Comparison of ENCODE assay signal across 41 mouse cellular contexts in genomic region chr4:143611927-143612326, GRCm38 (mm10). TPM values are rescaled to one million over a fixed set of nuclear protein-coding genes. Genes with fewer than 3 reads are reported as not detected.
"Had no signal": no experiment of that assay in that cellular context is flagged by ENCODE, and none has a peak within 500 bp of the region (broad histone marks: within the 10 kb centered on the region; RNA-seq: fewer than 3 reads in every experiment).

No protein-coding gene starts in this region.

RNA-seq across cellular contexts. Expression of gene Gm13083, which starts 2.9 kb away (rescaled TPM):
- total RNA-seq: heart, postnatal 10 days; heart, postnatal 14 days; heart, postnatal 25 days; heart, postnatal 36 days; heart, postnatal 4 days; hematopoietic stem cell, adult 5-6 weeks; hindbrain, postnatal 0 days; layer of hippocampus, adult 18-20 months; layer of hippocampus, adult 2 months; layer of hippocampus, adult 8-10 months; layer of hippocampus, postnatal 10 days; layer of hippocampus, postnatal 14 days; layer of hippocampus, postnatal 25 days; layer of hippocampus, postnatal 36 days; left cerebral cortex, adult 18-20 months; left cerebral cortex, adult 2 months had no signal
- polyA plus RNA-seq: heart, embryonic 11.5 days; heart, embryonic 12.5 days; heart, embryonic 13.5 days; heart, embryonic 14.5 days; heart, embryonic 15.5 days; heart, embryonic 16.5 days; heart, postnatal 0 days; hindbrain, embryonic 10.5 days; hindbrain, embryonic 11.5 days; hindbrain, embryonic 12.5 days; hindbrain, embryonic 13.5 days; hindbrain, embryonic 14.5 days; hindbrain, embryonic 15.5 days; hindbrain, embryonic 16.5 days; hindbrain, postnatal 0 days; inflammation-experienced regulatory T-cells, adult 6 months; intestine, embryonic 14.5 days; intestine, embryonic 15.5 days; intestine, embryonic 16.5 days; intestine, postnatal 0 days; kidney, adult 2 months; kidney, embryonic 14.5 days; kidney, embryonic 15.5 days; kidney, embryonic 16.5 days; kidney, postnatal 0 days; large intestine, adult 2 months had no signal

RNA-seq across cellular contexts. Expression of gene Gm13088, which starts 45.1 kb away (rescaled TPM):
- total RNA-seq: heart, postnatal 10 days; heart, postnatal 14 days; heart, postnatal 25 days; heart, postnatal 36 days; heart, postnatal 4 days; hematopoietic stem cell, adult 5-6 weeks; hindbrain, postnatal 0 days; layer of hippocampus, adult 18-20 months; layer of hippocampus, adult 2 months; layer of hippocampus, adult 8-10 months; layer of hippocampus, postnatal 10 days; layer of hippocampus, postnatal 14 days; layer of hippocampus, postnatal 25 days; layer of hippocampus, postnatal 36 days; left cerebral cortex, adult 18-20 months; left cerebral cortex, adult 2 months had no signal
- polyA plus RNA-seq: heart, embryonic 11.5 days; heart, embryonic 12.5 days; heart, embryonic 13.5 days; heart, embryonic 14.5 days; heart, embryonic 15.5 days; heart, embryonic 16.5 days; heart, postnatal 0 days; hindbrain, embryonic 10.5 days; hindbrain, embryonic 11.5 days; hindbrain, embryonic 12.5 days; hindbrain, embryonic 13.5 days; hindbrain, embryonic 14.5 days; hindbrain, embryonic 15.5 days; hindbrain, embryonic 16.5 days; hindbrain, postnatal 0 days; inflammation-experienced regulatory T-cells, adult 6 months; intestine, embryonic 14.5 days; intestine, embryonic 15.5 days; intestine, embryonic 16.5 days; intestine, postnatal 0 days; kidney, adult 2 months; kidney, embryonic 14.5 days; kidney, embryonic 15.5 days; kidney, embryonic 16.5 days; kidney, postnatal 0 days; large intestine, adult 2 months had no signal
